Mouse (Mus musculus) hindbrain, embryonic 16.5 days (tissue): ENCODE measurements around the gene 1700014D04Rik. TPM values are rescaled to one million over a fixed set of nuclear protein-coding genes. Genes with fewer than 3 reads are reported as not detected.
A peak's percentile ranks its signal among the peaks of the same experiment; 100 is the strongest.
"Not testable (repeated sequence)": the region's sequence is repeated elsewhere in the genome, so short reads cannot be mapped to it uniquely, and the experiment has no call there.

Experiments
- ATAC-seq: fragments of 200-750 bp; cut with Nextera tagmentation; 2 replicates; pipeline ENCODE4 v1.8.0; 2017; ENCODE audit warnings: moderate TSS enrichment, moderate library complexity
- H3K27ac ChIP-seq: fragments of 300-500 bp; sonication (generic); 2 replicates; pipeline ENCODE4 v1.5.1; 2014; ENCODE audit warnings: low read depth, mild to moderate bottlenecking, control low read depth, low read length, moderate library complexity
- H3K27me3 ChIP-seq: fragments of 300-500 bp; sonication (generic); replicated peaks from 2 replicates; pipeline ENCODE4 v1.6.1; 2014; ENCODE audit warnings: low read length; ENCODE audit not compliant: control insufficient read depth, insufficient read depth
- H3K36me3 ChIP-seq: fragments of 300-500 bp; sonication (generic); 2 replicates; pipeline ENCODE4 v1.6.1; 2014; ENCODE audit warnings: mild to moderate bottlenecking, low read length, moderate library complexity, mixed read lengths; ENCODE audit not compliant: control insufficient read depth, insufficient read depth
- H3K4me1 ChIP-seq: fragments of 300-500 bp; sonication (generic); 2 replicates; pipeline ENCODE4 v1.6.1; 2014; ENCODE audit warnings: low read depth, low read length; ENCODE audit not compliant: control insufficient read depth, insufficient read depth
- H3K4me2 ChIP-seq: fragments of 300-500 bp; sonication (generic); 2 replicates; pipeline ENCODE4 v1.6.1; 2014; ENCODE audit warnings: mild to moderate bottlenecking, low read length, control low read depth, moderate library complexity
- H3K4me3 ChIP-seq: fragments of 300-500 bp; sonication (generic); 2 replicates; pipeline ENCODE4 v1.5.1; 2014; ENCODE audit warnings: mild to moderate bottlenecking, low read length, control low read depth, moderate library complexity
- H3K9ac ChIP-seq: fragments of 300-500 bp; sonication (generic); 2 replicates; pipeline ENCODE4 v1.6.1; 2014; ENCODE audit warnings: low read depth, mild to moderate bottlenecking, control low read depth, low read length, moderate library complexity
- H3K9me3 ChIP-seq: fragments of 300-500 bp; sonication (generic); 2 replicates; pipeline ENCODE4 v1.6.1; 2014; ENCODE audit warnings: mild to moderate bottlenecking, low read length, moderate library complexity; ENCODE audit not compliant: control insufficient read depth
- WGBS: fragments of 180-500 bp; shearing (Covaris S2); extraction: QIAGEN DNeasy Blood & Tissue Kit; methylation state at CpG from one replicate; pipeline ENCODE4 v1.1.7; 2014; 5-methylcytosine and 5-hydroxymethylcytosine counted together
- polyA plus RNA-seq: library from polyadenylated mRNA; unstranded; fragments of >200 nt; fragmentation: Nextera tagmentation; extraction: Ambion mirVana; gene quantifications from 2 replicates; pipeline ENCODE4 v1.2.1, GENCODE M21; 2015

Gene 1700014D04Rik
- polyA plus RNA-seq, 1 experiment from 2014 or later: 0.19 TPM

GRCm38 (mm10) chr13:59741697-59742096 is 4.9 kb downstream of the 1700014D04Rik start:
- no peak for ATAC-seq
- H3K9ac ChIP-seq: no peak overlapping the region
- no peaks in the 10 kb centered on the region for H3K27me3 ChIP-seq
- H3K4me1 ChIP-seq: no peaks in the 10 kb centered on the region
- H3K4me3 ChIP-seq: no peak overlapping the region
- no peak overlapping the region for H3K27ac ChIP-seq
- H3K4me2 ChIP-seq: no peak overlapping the region
- no peaks in the 10 kb centered on the region for H3K9me3 ChIP-seq
- no peaks in the 10 kb centered on the region for H3K36me3 ChIP-seq
- 78% methylated on average over 10 of the region's 10 CpGs for WGBS

- H3K36me3 ChIP-seq: no peaks in the 10 kb centered on the region
- H3K4me3 ChIP-seq: no peak overlapping the region
- WGBS: 80% methylated on average over 11 of the region's 11 CpGs
- H3K4me2 ChIP-seq: no peak overlapping the region
- H3K4me1 ChIP-seq: no peaks in the 10 kb centered on the region
- no peaks in the 10 kb centered on the region for H3K9me3 ChIP-seq
- H3K27ac ChIP-seq: no peak overlapping the region
- no peaks in the 10 kb centered on the region for H3K27me3 ChIP-seq
- no peak overlapping the region for H3K9ac ChIP-seq
- no peak for ATAC-seq
Measured at GRCm38 (mm10) chr13:59741096-59741495, 5.5 kb downstream of the 1700014D04Rik start.

GRCm38 (mm10) chr13:59739397-59739796 is 7.2 kb downstream of the 1700014D04Rik start:
- no peak overlapping the region for H3K9ac ChIP-seq
- no peak overlapping the region for H3K27ac ChIP-seq
- no peaks in the 10 kb centered on the region for H3K27me3 ChIP-seq
- no peaks in the 10 kb centered on the region for H3K4me1 ChIP-seq
- H3K9me3 ChIP-seq: no peaks in the 10 kb centered on the region
- no peak overlapping the region for H3K4me3 ChIP-seq
- no peaks in the 10 kb centered on the region for H3K36me3 ChIP-seq
- 90% methylated on average over 4 of the region's 4 CpGs for WGBS
- H3K4me2 ChIP-seq: no peak overlapping the region
- no peak for ATAC-seq

GRCm38 (mm10) chr13:59738455-59738854 is 8.1 kb downstream of the 1700014D04Rik start:
- Histone ChIP-seq H3K36me3 (no peaks in the 10 kb centered on the region), H3K9ac (no peak overlapping the region), H3K9me3 (no peaks in the 10 kb centered on the region), H3K27ac (no peak overlapping the region), H3K27me3 (no peaks in the 10 kb centered on the region), H3K4me2 (no peak overlapping the region), H3K4me3 (no peak overlapping the region), H3K4me1 (no peaks in the 10 kb centered on the region)
- 83% methylated on average over 2 of the region's 2 CpGs for WGBS
- no peak for ATAC-seq

GRCm38 (mm10) chr13:59735190-59735589 is 11.4 kb downstream of the 1700014D04Rik start:
- no peaks in the 10 kb centered on the region; the same call in 1 of the 2 replicates for H3K27me3 ChIP-seq
- peak; percentile 73 for ATAC-seq
- no peak overlapping the region for H3K4me3 ChIP-seq
- H3K9ac ChIP-seq: no peak overlapping the region
- 27% methylated on average over 3 of the region's 3 CpGs for WGBS
- no peak overlapping the region for H3K27ac ChIP-seq
- no peaks in the 10 kb centered on the region for H3K36me3 ChIP-seq
- no peaks in the 10 kb centered on the region for H3K9me3 ChIP-seq
- H3K4me1 ChIP-seq: no peaks in the 10 kb centered on the region
- no peak overlapping the region for H3K4me2 ChIP-seq

GRCm38 (mm10) chr13:59734347-59734746 is 12.2 kb downstream of the 1700014D04Rik start:
- H3K36me3 ChIP-seq, H3K4me1 ChIP-seq, H3K9me3 ChIP-seq, H3K9ac ChIP-seq, ATAC-seq, H3K27ac ChIP-seq, H3K4me3 ChIP-seq, H3K4me2 ChIP-seq, H3K27me3 ChIP-seq: not testable (repeated sequence)
- WGBS: 42% methylated on average over 6 of the region's 6 CpGs

- no peaks in the 10 kb centered on the region for H3K9me3 ChIP-seq
- WGBS: 93% methylated on average over 2 of the region's 4 CpGs
- H3K4me2 ChIP-seq: no peak overlapping the region
- H3K27me3 ChIP-seq: no peaks in the 10 kb centered on the region; the same call in 1 of the 2 replicates
- no peaks in the 10 kb centered on the region for H3K4me1 ChIP-seq
- H3K36me3 ChIP-seq: no peaks in the 10 kb centered on the region
- H3K9ac ChIP-seq: no peak overlapping the region
- no peak overlapping the region for H3K4me3 ChIP-seq
- H3K27ac ChIP-seq: no peak overlapping the region
- no peak for ATAC-seq
Measured at GRCm38 (mm10) chr13:59733936-59734335, 12.6 kb downstream of the 1700014D04Rik start.

- no peak for ATAC-seq
- H3K27ac ChIP-seq: no peak within 1 kb of the TSS
- no peaks in the 10 kb centered on the region; the same call in 1 of the 2 replicates for H3K27me3 ChIP-seq
- H3K4me2 ChIP-seq: no peak within 1 kb of the TSS
- no peaks in the 10 kb centered on the region for H3K36me3 ChIP-seq
- H3K9ac ChIP-seq: no peak within 1 kb of the TSS
- no peaks in the 10 kb centered on the region for H3K9me3 ChIP-seq
- H3K4me1 ChIP-seq: no peaks in the 10 kb centered on the region
- WGBS: 50% methylated on average over 6 of the region's 7 CpGs
- H3K4me3 ChIP-seq: no peak within 1 kb of the TSS
Measured at GRCm38 (mm10) chr13:59731652-59732051, 14.9 kb downstream of the 1700014D04Rik start, which contains the start of gene Spata31d1d. Gene Spata31d1d, minus strand, starts transcription at chr13:59731752.

- H3K27ac ChIP-seq: no peak overlapping the region
- H3K36me3 ChIP-seq: no peaks in the 10 kb centered on the region
- no peak overlapping the region for H3K4me2 ChIP-seq
- H3K27me3 ChIP-seq: no peaks in the 10 kb centered on the region; the same call in 1 of the 2 replicates
- H3K9ac ChIP-seq: no peak overlapping the region
- no peak overlapping the region for H3K4me3 ChIP-seq
- WGBS: 28% methylated on average over 7 of the region's 7 CpGs
- H3K9me3 ChIP-seq: no peaks in the 10 kb centered on the region
- H3K4me1 ChIP-seq: peaks cover 2% of the 10 kb centered on the region; the same call in 1 of the 2 replicates
- peak; percentile 90 for ATAC-seq
Measured at GRCm38 (mm10) chr13:59728378-59729093, 18.0 kb downstream of the 1700014D04Rik start.
